Mouse (Mus musculus) liver, embryonic 14.5 days (tissue): Measurements from ENCODE around the gene Cdx2. TPM values are rescaled to one million over a fixed set of nuclear protein-coding genes. Genes with fewer than 3 reads are reported as not detected.

ENCODE experiments used
- ATAC-seq: fragments of 200-750 bp; cut with Nextera tagmentation; 2 replicates; pipeline ENCODE4 v1.8.0; 2017; ENCODE audit warnings: moderate number of reproducible peaks, mild to moderate bottlenecking, moderate library complexity; ENCODE audit not compliant: insufficient read depth
- DNase-seq, 3 experiments: peaks; one replicate each; pipeline ENCODE4 v3.0.0-alpha.2; 2012 to 2013; ENCODE audit warnings: low read depth in 3 of 3, low spot score in 3 of 3
- H3K27ac ChIP-seq: fragments of 300-500 bp; sonication (generic); 2 replicates; pipeline ENCODE4 v1.5.1; 2014; ENCODE audit warnings: moderate library complexity, mild to moderate bottlenecking, control low read depth, inconsistent platforms
- H3K27me3 ChIP-seq: fragments of 300-500 bp; sonication (generic); 2 replicates; pipeline ENCODE4 v1.6.1; 2014; ENCODE audit warnings: mild to moderate bottlenecking, low read length, moderate library complexity; ENCODE audit not compliant: control insufficient read depth, insufficient read depth
- H3K36me3 ChIP-seq: fragments of 300-500 bp; sonication (generic); replicated peaks from 2 replicates; pipeline ENCODE4 v1.6.1; 2014; ENCODE audit warnings: low read depth; ENCODE audit not compliant: control insufficient read depth, insufficient read depth
- H3K4me1 ChIP-seq, 2 experiments: fragments of 200-500 bp in 1 of 2; fragments of 300-500 bp in 1 of 2; sonication (generic) in 1 of 2; replicated peaks; 2 replicates each; pipeline ENCODE4 v1.6.1; 2012 to 2014; ENCODE audit warnings: antibody characterized with exemption in 1 of 2, inconsistent platforms in 1 of 2, low read length in 1 of 2; ENCODE audit not compliant: control insufficient read depth in 2 of 2, insufficient read depth in 2 of 2
- H3K4me2 ChIP-seq: fragments of 300-500 bp; sonication (generic); 2 replicates; pipeline ENCODE4 v1.6.1; 2014; ENCODE audit warnings: low read depth, mild to moderate bottlenecking, control low read depth, moderate library complexity
- H3K4me3 ChIP-seq, 2 experiments: fragments of 200-500 bp in 1 of 2; fragments of 300-500 bp in 1 of 2; sonication (generic) in 1 of 2; 2 replicates each; pipeline ENCODE4 v1.5.1; 2012 to 2014; ENCODE audit warnings: low read depth in 2 of 2, low read length in 2 of 2, mild to moderate bottlenecking in 2 of 2, control low read depth in 1 of 2, inconsistent platforms in 1 of 2, moderate library complexity in 1 of 2; ENCODE audit not compliant: insufficient read depth in 1 of 2
- H3K9ac ChIP-seq: fragments of 300-500 bp; sonication (generic); replicated peaks from 2 replicates; pipeline ENCODE4 v1.6.1; 2014; ENCODE audit warnings: mild to moderate bottlenecking, control low read depth, moderate library complexity
- H3K9me3 ChIP-seq: fragments of 300-500 bp; sonication (generic); 2 replicates; pipeline ENCODE4 v1.6.1; 2016; ENCODE audit warnings: low read length, mixed read lengths; ENCODE audit not compliant: control insufficient read depth
- CTCF ChIP-seq: IDR thresholded peaks from 2 replicates; pipeline ENCODE4 v1.5.1; 2016; ENCODE audit warnings: antibody characterized with exemption, low read depth, control low read depth
- EP300 ChIP-seq: IDR thresholded peaks from 2 replicates; pipeline ENCODE4 v1.6.1; 2016; ENCODE audit warnings: antibody characterized with exemption, low read depth
- WGBS: fragments of 180-500 bp; shearing (Covaris S2); extraction: QIAGEN DNeasy Blood & Tissue Kit; methylation state at CpG from one replicate; pipeline ENCODE4 v1.1.7; 2014; ENCODE audit not compliant: insufficient replicate concordance; 5-methylcytosine and 5-hydroxymethylcytosine counted together
- polyA plus RNA-seq, 2 experiments: library from polyadenylated mRNA; depleted of rRNA in 1 of 2; stranded (reverse) in 1 of 2; unstranded in 1 of 2; fragments of >200 nt; fragmentation: Nextera tagmentation in 1 of 2; extraction: Ambion mirVana in 1 of 2; gene quantifications; 2 replicates each; pipeline versions ENCODE4 v1.2.1 to v1.2.3; 2012 to 2014

Gene Cdx2
- polyA plus RNA-seq, 2 experiments: not detected

DNA sequence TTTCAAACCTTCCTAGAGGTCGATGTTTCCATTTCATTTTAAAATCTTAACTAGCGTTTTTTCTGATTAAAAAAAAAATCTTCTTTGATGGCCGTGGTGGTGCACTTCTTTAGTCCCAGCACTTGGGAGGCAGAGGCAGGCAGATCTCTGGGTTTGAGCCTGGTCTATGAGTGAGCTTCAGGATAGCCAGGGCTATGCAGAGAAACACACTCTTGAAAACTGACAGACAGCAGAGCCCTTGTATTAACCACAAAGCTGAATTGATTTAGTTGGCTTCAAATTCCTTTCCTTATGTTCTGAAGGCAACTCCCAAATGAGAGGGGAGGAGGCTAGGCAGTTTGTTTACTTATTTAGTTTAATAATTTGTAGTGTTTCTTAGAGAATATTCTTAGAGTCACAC, 31.3 kb downstream of the Cdx2 start:
- H3K4me1 ChIP-seq: no peaks in the 10 kb centered on the region
- no peak for ATAC-seq
- peaks cover 83% of the 10 kb centered on the region for H3K27me3 ChIP-seq
- TF ChIP-seq CTCF (no peak), EP300 (no peak)
- no peak overlapping the region for H3K9ac ChIP-seq
- no peaks in the 10 kb centered on the region for H3K36me3 ChIP-seq
- no peak overlapping the region for H3K27ac ChIP-seq
- H3K4me2 ChIP-seq: no peak overlapping the region
- no peak overlapping the region for H3K4me3 ChIP-seq
- H3K9me3 ChIP-seq: no peaks in the 10 kb centered on the region
- no peak for DNase-seq
- 13% methylated on average over 3 of the region's 3 CpGs for WGBS

DNA sequence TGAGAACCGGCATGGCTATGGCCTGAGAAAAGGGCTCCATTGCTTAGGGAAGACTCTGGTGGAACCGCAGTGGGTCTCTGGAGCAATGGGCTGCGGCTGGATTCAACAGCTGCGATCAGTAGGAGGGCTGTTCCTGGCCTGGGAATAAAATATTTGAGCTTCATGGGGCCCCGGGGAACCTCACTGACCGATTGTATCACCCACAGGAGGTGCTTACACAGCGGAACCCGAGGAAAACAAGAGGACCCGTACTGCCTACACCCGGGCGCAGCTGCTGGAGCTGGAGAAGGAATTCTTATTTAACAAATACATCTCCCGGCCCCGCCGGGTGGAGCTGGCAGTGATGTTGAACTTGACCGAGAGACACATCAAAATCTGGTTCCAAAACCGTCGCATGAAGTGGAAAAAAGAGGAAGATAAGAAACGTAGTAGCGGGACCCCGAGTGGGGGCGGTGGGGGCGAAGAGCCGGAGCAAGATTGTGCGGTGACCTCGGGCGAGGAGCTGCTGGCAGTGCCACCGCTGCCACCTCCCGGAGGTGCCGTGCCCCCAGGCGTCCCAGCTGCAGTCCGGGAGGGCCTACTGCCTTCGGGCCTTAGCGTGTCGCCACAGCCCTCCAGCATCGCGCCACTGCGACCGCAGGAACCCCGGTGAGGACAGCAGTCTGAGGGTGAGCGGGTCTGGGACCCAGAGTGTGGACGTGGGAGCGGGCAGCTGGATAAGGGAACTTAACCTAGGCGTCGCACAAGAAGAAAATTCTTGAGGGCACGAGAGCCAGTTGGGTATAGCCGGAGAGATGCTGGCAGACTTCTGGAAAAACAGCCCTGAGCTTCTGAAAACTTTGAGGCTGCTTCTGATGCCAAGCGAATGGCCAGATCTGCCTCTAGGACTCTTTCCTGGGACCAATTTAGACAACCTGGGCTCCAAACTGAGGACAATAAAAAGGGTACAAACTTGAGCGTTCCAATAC, 32.6 kb downstream of the Cdx2 start:
- ATAC-seq (no peak), DNase-seq (no peak)
- 2% methylated on average over 48 of the region's 48 CpGs for WGBS
- Histone ChIP-seq H3K4me3 (no peak overlapping the region), H3K9me3 (no peaks in the 10 kb centered on the region), H3K27ac (no peak overlapping the region), H3K9ac (no peak overlapping the region), H3K4me1 (no peaks in the 10 kb centered on the region), H3K4me2 (no peak overlapping the region), H3K27me3 (peaks cover 92% of the 10 kb centered on the region), H3K36me3 (no peaks in the 10 kb centered on the region)
- no peak for TF ChIP-seq CTCF
- TF ChIP-seq EP300: no peak

DNA sequence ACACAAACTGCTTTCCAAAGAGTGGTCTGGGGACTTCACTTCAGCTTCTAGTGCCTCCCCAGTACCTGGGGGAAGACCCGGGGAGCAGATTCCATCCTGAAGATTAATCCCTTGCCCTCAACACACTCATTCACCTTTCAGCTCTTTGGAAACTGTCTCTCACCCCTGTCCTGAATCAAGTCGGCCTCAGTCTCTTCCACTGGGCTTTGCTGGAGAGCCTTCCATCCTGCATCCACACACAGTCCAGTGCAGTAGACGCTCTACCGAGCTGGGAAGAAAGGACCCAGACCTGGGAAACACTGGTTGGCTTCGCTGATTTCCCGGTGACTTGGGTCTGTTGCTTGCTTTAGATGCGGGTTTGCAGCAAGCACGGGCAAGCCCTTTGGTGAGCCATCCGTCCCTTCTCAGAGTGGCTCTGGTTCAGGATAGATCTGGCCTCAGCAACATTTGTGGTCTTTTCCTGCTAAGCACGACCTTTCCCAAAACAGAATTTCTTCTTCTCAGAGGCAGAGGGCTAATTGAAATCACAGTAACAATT, 34.2 kb downstream of the Cdx2 start:
- no peaks in the 10 kb centered on the region for H3K9me3 ChIP-seq
- no peaks in the 10 kb centered on the region for H3K4me1 ChIP-seq
- no peak for TF ChIP-seq EP300
- DNase-seq: no peak
- WGBS: 5% methylated on average over 10 of the region's 10 CpGs
- no peak for ATAC-seq
- H3K4me2 ChIP-seq: no peak overlapping the region
- H3K9ac ChIP-seq: no peak overlapping the region
- H3K27me3 ChIP-seq: peaks cover 99% of the 10 kb centered on the region
- H3K4me3 ChIP-seq: no peak overlapping the region
- H3K27ac ChIP-seq: no peak overlapping the region
- no peaks in the 10 kb centered on the region for H3K36me3 ChIP-seq

DNA sequence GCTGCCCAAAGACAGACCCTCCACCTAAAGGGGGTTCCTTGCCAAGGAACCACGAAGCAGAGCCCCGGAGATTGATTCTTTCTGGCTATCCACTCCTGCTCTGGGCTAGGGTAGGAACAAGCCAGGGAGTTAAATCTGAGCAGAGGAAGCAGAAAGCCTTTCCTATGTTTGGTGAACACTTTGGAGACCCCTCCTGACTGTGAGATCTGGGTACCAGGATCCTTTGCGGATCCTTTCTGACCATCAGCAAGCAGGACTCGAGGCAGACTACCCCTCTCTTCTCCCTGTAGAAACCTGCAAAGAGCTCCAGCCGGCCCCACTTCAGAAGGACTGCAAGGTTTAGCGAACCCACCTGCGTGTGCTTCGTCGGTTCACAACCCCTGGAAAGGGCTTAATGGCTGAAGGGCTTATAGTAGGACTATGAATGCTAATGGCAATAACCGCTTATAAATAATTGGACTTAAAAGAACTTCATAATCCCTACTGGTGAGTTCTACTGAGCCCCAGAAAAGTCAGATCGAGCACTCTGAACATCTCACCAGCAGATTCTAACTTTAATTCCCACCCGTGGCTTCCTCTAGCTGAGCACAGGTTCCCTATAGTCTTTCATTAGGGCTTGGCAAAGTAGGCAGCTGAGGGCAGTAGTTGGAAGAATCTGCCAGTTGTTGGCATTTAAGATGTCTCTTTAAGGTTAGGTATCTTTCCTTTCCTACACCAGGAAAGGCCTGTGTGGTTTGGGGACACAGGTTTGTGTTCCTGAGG, 34.8 kb downstream of the Cdx2 start:
- Histone ChIP-seq H3K4me1 (no peaks in the 10 kb centered on the region), H3K4me2 (no peak overlapping the region), H3K9ac (no peak overlapping the region), H3K36me3 (no peaks in the 10 kb centered on the region), H3K4me3 (no peak overlapping the region), H3K9me3 (no peaks in the 10 kb centered on the region), H3K27me3 (peaks cover 95% of the 10 kb centered on the region), H3K27ac (no peak overlapping the region)
- 9% methylated on average over 12 of the region's 12 CpGs for WGBS
- ATAC-seq (no peak), DNase-seq (no peak)
- TF ChIP-seq CTCF (no peak), EP300 (no peak)
